Mouse (Mus musculus): ENCODE data around the gene Tor4a. TPM values are rescaled to one million over a fixed set of nuclear protein-coding genes. Genes with fewer than 3 reads are reported as not detected.

Gene Tor4a
- not detected in 2 replicates for polyA plus RNA-seq (2012; ENCODE audit: insufficient read depth, insufficient read length, low replicate concordance, missing spikeins)

- no peak within 1 kb of the TSS; the same call in 1 of the 2 replicates for H3K27ac ChIP-seq (ENCODE audit: insufficient read depth, low read depth, low read length)
- H3K4me3 ChIP-seq (ENCODE audit: insufficient read depth, low read depth, low read length): peak within 1 kb of the TSS; percentile 12; the same call in 1 of the 2 replicates
- no peak for TF ChIP-seq CTCF (IDR thresholded peaks at IDR 0.05; ENCODE audit: insufficient read depth, low read depth, low read length)
- TF ChIP-seq POLR2A (IDR thresholded peaks at IDR 0.05; ENCODE audit: insufficient read depth, low read depth, low read length): no peak
- WGBS: 37% methylated on average over 8 of the region's 8 CpGs
- peaks cover 5% of the 10 kb centered on the region for H3K4me1 ChIP-seq (ENCODE audit: control insufficient read depth, insufficient read depth, low read length)
These were observed at the start of gene Tor4a for GRCm38 (mm10) chr2:25196172-25196954. Gene Tor4a, minus strand, starts transcription at chr2:25196886.

- no peak overlapping the region for H3K4me3 ChIP-seq (ENCODE audit: insufficient read depth, low read depth, low read length)
- WGBS: 85% methylated on average over 4 of the region's 4 CpGs
- peaks cover 26% of the 10 kb centered on the region for H3K4me1 ChIP-seq (ENCODE audit: control insufficient read depth, insufficient read depth, low read length)
- no peak for TF ChIP-seq POLR2A (IDR thresholded peaks at IDR 0.05; ENCODE audit: insufficient read depth, low read depth, low read length)
- TF ChIP-seq CTCF (IDR thresholded peaks at IDR 0.05; ENCODE audit: insufficient read depth, low read depth, low read length): no peak
- no peak overlapping the region for H3K27ac ChIP-seq (ENCODE audit: insufficient read depth, low read depth, low read length)
These were observed 47.5 kb upstream of the Tor4a start for GRCm38 (mm10) chr2:25244144-25244543.

- H3K4me3 ChIP-seq (ENCODE audit: insufficient read depth, low read depth, low read length): no peak overlapping the region; the same call in 1 of the 2 replicates
These were observed 46.7 kb upstream of the Tor4a start for GRCm38 (mm10) chr2:25243342-25243741.

GRCm38 (mm10) chr2:25242101-25242506 is 45.4 kb upstream of the Tor4a start, which contains the start of the genes Rnf208 and Cysrt1:
Gene Rnf208, plus strand, starts transcription at chr2:25242255.
Gene Cysrt1, minus strand, starts transcription at chr2:25242452.
- Histone ChIP-seq H3K27ac (ENCODE audit: insufficient read depth, low read depth, low read length) (peak within 1 kb of the TSS; percentile 56; the same call in 1 of the 2 replicates), H3K4me3 (ENCODE audit: insufficient read depth, low read depth, low read length) (peak within 1 kb of the TSS; percentile 89), H3K4me1 (ENCODE audit: control insufficient read depth, insufficient read depth, low read length) (peaks cover 26% of the 10 kb centered on the region)
- WGBS: 0% methylated on average over 52 of the region's 59 CpGs
- TF ChIP-seq CTCF (IDR thresholded peaks at IDR 0.05; ENCODE audit: insufficient read depth, low read depth, low read length) (no peak), POLR2A (IDR thresholded peaks at IDR 0.05; ENCODE audit: insufficient read depth, low read depth, low read length) (peak; percentile 39)

More at GRCm38 (mm10) chr2:25243342-25243741, 46.7 kb upstream of the Tor4a start:
- no peak overlapping the region for H3K27ac ChIP-seq (ENCODE audit: insufficient read depth, low read depth, low read length)
- 73% methylated on average over 8 of the region's 8 CpGs for WGBS
- TF ChIP-seq POLR2A (IDR thresholded peaks at IDR 0.05; ENCODE audit: insufficient read depth, low read depth, low read length) (no peak), CTCF (IDR thresholded peaks at IDR 0.05; ENCODE audit: insufficient read depth, low read depth, low read length) (no peak)
- H3K4me1 ChIP-seq (ENCODE audit: control insufficient read depth, insufficient read depth, low read length): peaks cover 26% of the 10 kb centered on the region

GRCm38 (mm10) chr2:25241438-25241775 is 44.7 kb upstream of the Tor4a start:
- TF ChIP-seq CTCF (IDR thresholded peaks at IDR 0.05; ENCODE audit: insufficient read depth, low read depth, low read length) (no peak), POLR2A (IDR thresholded peaks at IDR 0.05; ENCODE audit: insufficient read depth, low read depth, low read length) (no peak)
- 19% methylated on average over 6 of the region's 6 CpGs for WGBS
- H3K27ac ChIP-seq (ENCODE audit: insufficient read depth, low read depth, low read length): no peak overlapping the region

GRCm38 (mm10) chr2:25240723-25241437 is 44.2 kb upstream of the Tor4a start:
- no peak for TF ChIP-seq CTCF (IDR thresholded peaks at IDR 0.05; ENCODE audit: insufficient read depth, low read depth, low read length)
- TF ChIP-seq POLR2A (IDR thresholded peaks at IDR 0.05; ENCODE audit: insufficient read depth, low read depth, low read length): 0 out of 2 replicates have a peak, but pooled peaks have one; percentile 17
- under 1% methylated on average over 29 of the region's 29 CpGs for WGBS
- H3K4me1 ChIP-seq (ENCODE audit: control insufficient read depth, insufficient read depth, low read length): peaks cover 26% of the 10 kb centered on the region
- peak overlapping the region; percentile 89 for H3K4me3 ChIP-seq (ENCODE audit: insufficient read depth, low read depth, low read length)
- H3K27ac ChIP-seq (ENCODE audit: insufficient read depth, low read depth, low read length): no peak overlapping the region

More at GRCm38 (mm10) chr2:25241438-25241775, 44.7 kb upstream of the Tor4a start:
- Histone ChIP-seq H3K4me1 (ENCODE audit: control insufficient read depth, insufficient read depth, low read length) (peaks cover 26% of the 10 kb centered on the region), H3K4me3 (ENCODE audit: insufficient read depth, low read depth, low read length) (peak overlapping the region; percentile 89)

GRCm38 (mm10) chr2:25240310-25240709 is 43.6 kb upstream of the Tor4a start:
- Histone ChIP-seq H3K4me3 (ENCODE audit: insufficient read depth, low read depth, low read length) (peak overlapping the region; percentile 89; the same call in 1 of the 2 replicates), H3K27ac (ENCODE audit: insufficient read depth, low read depth, low read length) (no peak overlapping the region), H3K4me1 (ENCODE audit: control insufficient read depth, insufficient read depth, low read length) (peaks cover 26% of the 10 kb centered on the region)
- WGBS: 52% methylated on average over 8 of the region's 8 CpGs
- TF ChIP-seq CTCF (IDR thresholded peaks at IDR 0.05; ENCODE audit: insufficient read depth, low read depth, low read length) (no peak), POLR2A (IDR thresholded peaks at IDR 0.05; ENCODE audit: insufficient read depth, low read depth, low read length) (no peak)

GRCm38 (mm10) chr2:25239766-25240165 is 43.1 kb upstream of the Tor4a start:
- WGBS: 95% methylated on average over 3 of the region's 3 CpGs
- TF ChIP-seq POLR2A (IDR thresholded peaks at IDR 0.05; ENCODE audit: insufficient read depth, low read depth, low read length) (no peak), CTCF (IDR thresholded peaks at IDR 0.05; ENCODE audit: insufficient read depth, low read depth, low read length) (no peak)
- peaks cover 26% of the 10 kb centered on the region for H3K4me1 ChIP-seq (ENCODE audit: control insufficient read depth, insufficient read depth, low read length)
- H3K4me3 ChIP-seq (ENCODE audit: insufficient read depth, low read depth, low read length): no peak overlapping the region
- no peak overlapping the region for H3K27ac ChIP-seq (ENCODE audit: insufficient read depth, low read depth, low read length)

Measured in olfactory bulb, adult 2 months (tissue).